Mouse (Mus musculus) pancreas, adult 10 weeks (tissue): Measurements from ENCODE around the gene Ankrd49. TPM values are rescaled to one million over a fixed set of nuclear protein-coding genes. Genes with fewer than 3 reads are reported as not detected.

Experiments used
- polyA plus RNA-seq: library from polyadenylated mRNA; stranded (reverse); fragments of 350-450 nt; fragmentation: Illumina TruSeq; extraction: RNeasy Lipid Tissue Mini Kit (QIAGEN cat#74804); gene quantifications from one replicate; pipeline ENCODE4 v1.2.3, GENCODE M21; 2015; ENCODE audit warnings: low read depth, low replicate concordance; ENCODE audit not compliant: insufficient read depth

The Ankrd49 gene
- 3.8 TPM for polyA plus RNA-seq

GRCm38 (mm10) chr9:14784039-14785002 lies at the start of gene Ankrd49, which contains the start of gene Mre11a:
Ankrd49 (minus strand) TSS chr9:14784856.
Mre11a (plus strand) TSS chr9:14784654.

GRCm38 (mm10) chr9:14770803-14771471 lies 13.7 kb downstream of the Ankrd49 start, which contains the start of gene 1700012B09Rik:
1700012B09Rik (minus strand) TSS chr9:14771030.

GRCm38 (mm10) chr9:14752001-14752522 lies 32.6 kb downstream of the Ankrd49 start, which contains the start of gene Fut4:
Fut4 (minus strand) TSS chr9:14752393.

GRCm38 (mm10) chr9:14740151-14740924 lies 44.3 kb downstream of the Ankrd49 start, which contains the start of gene Piwil4:
Piwil4 (minus strand) TSS chr9:14740733.

Other genes with a start within 250 kb of the Ankrd49 start
- 10.3 TPM for gene Amotl1, start 139.8 kb downstream of the Ankrd49 start, polyA plus RNA-seq
- gene Piwil4, start 44.1 kb downstream of the Ankrd49 start, polyA plus RNA-seq = not detected
- gene Fut4, start 32.5 kb downstream of the Ankrd49 start, polyA plus RNA-seq = 0.78 TPM
- gene 1700012B09Rik, start 13.8 kb downstream of the Ankrd49 start, polyA plus RNA-seq = not detected
- 3.4 TPM for gene Mre11a, start 202 bp downstream of the Ankrd49 start, polyA plus RNA-seq
- not detected for gene Gpr83, start 75.4 kb upstream of the Ankrd49 start, polyA plus RNA-seq
- gene Izumo1r, start 119.1 kb upstream of the Ankrd49 start, polyA plus RNA-seq = not detected